8 mouse cellular contexts compared by ENCODE assay signal in the genomic region with DNA sequence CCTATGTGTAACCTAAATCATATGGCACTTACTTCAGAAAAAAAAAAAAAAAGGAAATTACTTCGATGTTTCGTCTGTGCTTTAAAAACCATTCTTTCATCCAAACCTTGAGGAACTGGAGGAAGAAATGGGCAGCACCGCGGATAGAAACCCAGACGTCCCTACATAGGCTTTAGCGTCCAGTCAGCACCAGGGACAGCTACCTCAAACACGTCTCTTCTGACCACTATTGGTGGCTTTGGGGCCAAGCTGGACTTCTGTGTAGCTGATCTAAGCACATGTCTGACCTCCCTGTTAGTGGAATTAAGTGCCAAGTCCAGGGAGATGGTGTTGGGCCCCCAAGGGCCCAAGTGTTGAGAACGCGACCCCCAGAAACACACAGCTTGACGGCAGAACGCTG. TPM values are rescaled to one million over a fixed set of nuclear protein-coding genes. Genes with fewer than 3 reads are reported as not detected.
DNase-seq lines count a peak whose midpoint lies in the region; ATAC-seq lines count a peak whose summit lies in the region.

TSS of gene Fbll1 (minus strand) at position 11 of the 400 bp plus-strand sequence.

- DNase-seq in thymus, postnatal 0 days (ENCODE audit: low spot score), result peak; percentile 10
- no peak for DNase-seq in thymus, postnatal 10 days (ENCODE audit: low spot score in 2 of 2)
- DNase-seq in c-Kit-positive CD71-positive TER-119-positive erythroid progenitor cells, embryonic 14.5 days (ENCODE audit: low spot score), result peak; percentile 17
- DNase-seq in liver, result peak; percentile 54
- no peak for DNase-seq in thymus, adult 18-20 months

- peaks cover 15% of the 10 kb centered on the region for H3K4me1 ChIP-seq in forebrain, embryonic 15.5 days
- peaks cover 11% of the 10 kb centered on the region for H3K4me1 ChIP-seq in intestine, embryonic 16.5 days (ENCODE audit: control insufficient read depth, insufficient read depth, low read length)
- H3K4me1 ChIP-seq in neural tube, embryonic 14.5 days (ENCODE audit: control insufficient read depth, insufficient read depth, low read length), result peaks cover 17% of the 10 kb centered on the region; the same call in 1 of the 2 replicates

- H3K4me3 ChIP-seq in forebrain, embryonic 15.5 days, result peak within 1 kb of the TSS; percentile 64
- peak within 1 kb of the TSS; percentile 42 for H3K4me3 ChIP-seq in intestine, embryonic 16.5 days (ENCODE audit: low read length)
- H3K4me3 ChIP-seq in neural tube, embryonic 14.5 days (ENCODE audit: low read depth, low read length), result peak within 1 kb of the TSS; percentile 63

- peak within 1 kb of the TSS; percentile 84 for H3K27ac ChIP-seq in forebrain, embryonic 15.5 days (replicated peaks)
- no peak within 1 kb of the TSS for H3K27ac ChIP-seq in intestine, embryonic 16.5 days (ENCODE audit: low read length)
- H3K27ac ChIP-seq in neural tube, embryonic 14.5 days (ENCODE audit: low read depth, low read length), result peak within 1 kb of the TSS; percentile 88

- peak within 1 kb of the TSS; percentile 81 for H3K4me2 ChIP-seq in forebrain, embryonic 15.5 days (replicated peaks)
- H3K4me2 ChIP-seq in intestine, embryonic 16.5 days (ENCODE audit: low read depth, low read length), result peak within 1 kb of the TSS; percentile 62
- peak within 1 kb of the TSS; percentile 70 for H3K4me2 ChIP-seq in neural tube, embryonic 14.5 days (ENCODE audit: low read depth, low read length)

- H3K9ac ChIP-seq in forebrain, embryonic 15.5 days (replicated peaks), result peak within 1 kb of the TSS; percentile 74
- no peak within 1 kb of the TSS for H3K9ac ChIP-seq in intestine, embryonic 16.5 days (ENCODE audit: low read depth, low read length)
- H3K9ac ChIP-seq in neural tube, embryonic 14.5 days (replicated peaks; ENCODE audit: low read depth, low read length), result peak within 1 kb of the TSS; percentile 82

- WGBS in forebrain, embryonic 15.5 days, result 13% methylated on average over 11 of the region's 11 CpGs
- 15% methylated on average over 11 of the region's 11 CpGs for WGBS in intestine, embryonic 16.5 days
- WGBS in neural tube, embryonic 14.5 days, result 8% methylated on average over 11 of the region's 11 CpGs

- no peak for ATAC-seq in forebrain, embryonic 15.5 days (replicated peaks)
- ATAC-seq in intestine, embryonic 16.5 days, result no peak
- ATAC-seq in neural tube, embryonic 14.5 days (ENCODE audit: low read depth), result no peak

- H3K9me3 ChIP-seq in forebrain, embryonic 15.5 days, result no peaks in the 10 kb centered on the region
- H3K9me3 ChIP-seq in intestine, embryonic 16.5 days (ENCODE audit: control insufficient read depth, low read length), result no peaks in the 10 kb centered on the region
- H3K9me3 ChIP-seq in neural tube, embryonic 14.5 days (ENCODE audit: control insufficient read depth, low read length), result no peaks in the 10 kb centered on the region

- H3K36me3 ChIP-seq in forebrain, embryonic 15.5 days, result no peaks in the 10 kb centered on the region
- H3K36me3 ChIP-seq in intestine, embryonic 16.5 days (ENCODE audit: control insufficient read depth, insufficient read depth, low read length), result no peaks in the 10 kb centered on the region
- H3K36me3 ChIP-seq in neural tube, embryonic 14.5 days (ENCODE audit: control insufficient read depth, insufficient read depth, low read length), result no peaks in the 10 kb centered on the region

- H3K27me3 ChIP-seq in forebrain, embryonic 15.5 days, result peaks cover 32% of the 10 kb centered on the region
- peaks cover 32% of the 10 kb centered on the region for H3K27me3 ChIP-seq in intestine, embryonic 16.5 days (replicated peaks; ENCODE audit: control insufficient read depth, insufficient read depth, low read length)
- no peaks in the 10 kb centered on the region for H3K27me3 ChIP-seq in neural tube, embryonic 14.5 days (ENCODE audit: control insufficient read depth, insufficient read depth, low read length)

RNA-seq across cellular contexts. Expression of gene Fbll1, which starts in this region (rescaled TPM):
- polyA plus RNA-seq in thymus, postnatal 0 days (2015; fragmentation: Nextera tagmentation; extraction: Ambion mirVana), result not detected in 2 replicates
- polyA plus RNA-seq in forebrain, embryonic 15.5 days (2015; fragmentation: Nextera tagmentation; extraction: Ambion mirVana), result 15.6 and 20.8 TPM in 2 replicates
- polyA plus RNA-seq in intestine, embryonic 16.5 days (2015; fragmentation: Nextera tagmentation; extraction: Ambion mirVana), result 0.11 TPM in 1 of 2 replicates, not detected in the other
- 26.9 and 29.0 TPM in 2 replicates for polyA plus RNA-seq in neural tube, embryonic 14.5 days (2014; fragmentation: Nextera tagmentation; extraction: Ambion mirVana)

Comparison
In these comparisons a context has a peak if more than half of its experiments do, and no peak if none do; other contexts are left out.
1. RNA of gene Fbll1 (polyA plus RNA-seq): 26.9 to 29.0 TPM in neural tube, embryonic 14.5 days and 15.6 to 20.8 TPM in forebrain, embryonic 15.5 days; 0.11 TPM in intestine, embryonic 16.5 days and not detected in thymus, postnatal 0 days; every median in the first group is over 10 times any median in the second.
2. Peak in DNase-seq in thymus, postnatal 0 days; RNA of the gene not detected or under 1 TPM.
3. DNase-seq: peak in c-Kit-positive CD71-positive TER-119-positive erythroid progenitor cells, embryonic 14.5 days (single experiment) and liver (single experiment); none in thymus, postnatal 10 days (0 of 2) and thymus, adult 18-20 months (0 of 2).
4. Peak in every context shown above with its lines, with median percentiles within 50 percentile points of each other: H3K4me2 ChIP-seq and H3K4me3 ChIP-seq.